Mouse (Mus musculus) erythroblast, adult 5-6 weeks (primary cell): ENCODE results near the gene Cds1. TPM values are rescaled to one million over a fixed set of nuclear protein-coding genes. Genes with fewer than 3 reads are reported as not detected.

ENCODE experiments used
- ATAC-seq: replicated peaks from 2 replicates; pipeline ENCODE4 v1.8.0; 2016; ENCODE audit warnings: moderate number of reproducible peaks, mild to moderate bottlenecking, moderate TSS enrichment, inconsistent platforms; ENCODE audit not compliant: poor library complexity, low FRiP score, severe bottlenecking
- total RNA-seq, 2 experiments: library from RNA; stranded (forward) in 1 of 2; stranded (reverse) in 1 of 2; fragments of 150-400 nt in 1 of 2; fragments of 200-764, 138-1000 nt in 1 of 2; gene quantifications; 2 replicates each; pipeline versions ENCODE4 v1.2.3 to v1.2.4; 2015 to 2017; ENCODE audit warnings: low replicate concordance in 2 of 2

Gene Cds1
- total RNA-seq, 2 experiments from 2014 or later, result 1.2 TPM; not detected in 1

GRCm38 (mm10) chr5:101772621-101773020 is 7.7 kb downstream of the Cds1 start:
- no peak for ATAC-seq

DNA sequence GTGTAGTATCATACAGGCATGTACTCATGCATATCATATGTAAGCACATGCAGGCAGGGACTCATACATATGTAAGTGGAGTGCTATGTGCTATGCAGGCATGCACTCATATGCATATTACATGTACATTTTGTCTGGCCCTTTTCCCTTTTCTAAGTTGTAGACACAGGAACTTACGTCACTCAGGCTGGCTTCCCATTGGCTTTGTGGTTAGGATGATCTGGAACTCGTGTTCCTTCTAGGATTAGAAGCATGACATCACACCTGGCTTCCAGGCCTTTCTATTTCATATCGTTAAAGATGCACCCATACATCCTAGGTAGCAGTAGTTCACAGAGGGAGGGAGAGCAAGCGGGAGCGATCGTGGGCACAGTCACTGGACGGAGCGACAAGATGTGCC is 10.3 kb downstream of the Cds1 start:
- ATAC-seq, result no peak

GRCm38 (mm10) chr5:101776528-101776927 is 11.6 kb downstream of the Cds1 start:
- no peak for ATAC-seq

- ATAC-seq, result no peak
Observed at GRCm38 (mm10) chr5:101779376-101779863, 14.5 kb downstream of the Cds1 start.

GRCm38 (mm10) chr5:101780918-101781317 is 16.0 kb downstream of the Cds1 start:
- no peak for ATAC-seq

DNA sequence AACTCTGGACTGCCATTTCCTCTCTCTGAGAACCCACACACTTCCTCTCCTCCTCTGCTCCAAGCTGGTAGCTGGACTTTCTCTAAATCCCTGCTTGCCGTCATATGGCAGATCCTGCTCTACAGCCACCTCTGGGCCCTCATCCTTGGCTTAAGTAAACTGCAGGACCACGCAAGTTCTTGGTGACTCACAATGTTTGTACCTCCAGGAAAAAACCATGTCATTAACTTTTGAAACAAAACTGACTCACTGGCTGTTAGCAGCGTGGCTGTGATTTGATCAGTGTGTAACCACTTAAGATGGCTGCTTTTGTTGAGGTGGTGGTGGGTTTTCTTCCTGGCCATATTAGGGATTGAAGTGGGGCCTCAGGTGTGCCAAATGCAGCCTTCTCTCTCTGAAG is 19.4 kb downstream of the Cds1 start:
- ATAC-seq, result no peak

GRCm38 (mm10) chr5:101784787-101785186 is 19.9 kb downstream of the Cds1 start:
- no peak for ATAC-seq

DNA sequence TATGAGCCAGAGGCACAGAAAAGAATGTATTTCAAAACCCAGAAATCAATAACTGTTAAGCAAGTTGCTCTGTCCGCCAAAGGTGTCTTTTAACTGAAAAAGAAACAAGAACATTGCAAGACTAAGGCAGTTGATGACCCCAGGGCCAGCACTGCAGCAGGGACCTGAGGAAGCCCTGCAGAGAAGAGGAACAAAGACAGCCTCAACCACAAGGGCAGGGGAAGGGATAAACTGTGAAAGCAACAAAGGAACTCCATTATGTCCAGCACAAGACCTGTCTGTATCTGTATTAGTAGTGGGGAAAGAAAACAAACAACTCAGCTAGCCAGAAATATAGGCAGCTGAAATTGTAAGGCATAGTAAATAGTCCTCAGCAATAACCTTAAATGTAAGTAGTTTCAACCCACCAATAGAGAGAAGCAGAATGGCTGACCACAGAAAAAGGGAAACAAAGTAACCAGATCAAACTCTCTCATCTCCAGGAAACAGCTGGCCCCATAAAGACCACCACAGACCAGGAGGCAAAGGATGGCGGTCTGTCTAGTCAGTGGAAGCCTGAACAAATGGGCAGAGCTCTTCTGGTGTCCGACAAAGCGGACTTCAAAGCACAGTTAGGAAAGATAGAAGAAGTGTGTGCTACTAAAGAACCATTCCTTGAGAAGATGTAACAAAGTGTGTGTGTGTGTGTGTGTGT is 21.1 kb downstream of the Cds1 start:
- ATAC-seq, result no peak

DNA sequence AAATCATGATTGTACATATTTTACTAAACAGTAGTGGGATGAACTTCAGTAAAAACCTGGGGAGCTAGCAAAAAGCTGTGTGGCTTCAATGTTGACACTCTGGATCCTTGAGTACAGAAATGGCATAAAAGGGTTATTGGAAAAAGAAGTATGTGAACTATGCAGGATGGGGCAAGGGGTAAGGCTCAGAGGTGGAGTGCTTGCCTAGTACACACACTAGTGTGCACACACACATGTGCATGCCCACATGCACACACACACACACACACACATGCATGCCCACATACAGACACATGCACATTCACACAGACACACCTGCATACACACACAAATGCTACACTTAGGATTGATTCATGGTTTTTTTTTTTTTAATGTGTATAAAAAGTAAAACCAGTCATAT is 24.8 kb downstream of the Cds1 start:
- ATAC-seq, result no peak

DNA sequence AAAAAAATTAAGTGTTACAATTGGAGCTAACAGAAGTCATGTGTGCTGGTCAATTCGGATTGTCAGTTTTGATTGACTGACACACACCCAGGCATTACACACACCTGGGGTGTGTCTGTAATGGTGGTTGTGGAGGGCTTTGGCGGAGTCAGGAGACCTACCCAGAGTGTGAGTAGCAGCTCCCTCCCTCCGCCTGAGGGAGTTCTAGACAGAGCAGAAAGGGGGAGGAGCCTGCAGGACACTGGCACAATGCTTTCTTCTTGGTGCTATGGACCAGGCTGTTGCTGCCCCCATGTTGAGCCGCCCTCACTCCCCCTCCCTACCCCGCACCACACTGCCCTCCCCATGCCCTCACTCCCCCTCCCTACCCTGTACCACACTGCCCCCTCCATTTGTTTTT is 25.6 kb downstream of the Cds1 start:
- ATAC-seq, result no peak

GRCm38 (mm10) chr5:101792665-101793064 is 27.7 kb downstream of the Cds1 start:
- no peak for ATAC-seq

- ATAC-seq, result no peak
Observed at GRCm38 (mm10) chr5:101801891-101802290, 37.0 kb downstream of the Cds1 start.

GRCm38 (mm10) chr5:101802358-101803022 is 37.6 kb downstream of the Cds1 start:
- ATAC-seq, result no peak

GRCm38 (mm10) chr5:101811296-101812169 is 46.6 kb downstream of the Cds1 start:
- no peak for ATAC-seq

DNA sequence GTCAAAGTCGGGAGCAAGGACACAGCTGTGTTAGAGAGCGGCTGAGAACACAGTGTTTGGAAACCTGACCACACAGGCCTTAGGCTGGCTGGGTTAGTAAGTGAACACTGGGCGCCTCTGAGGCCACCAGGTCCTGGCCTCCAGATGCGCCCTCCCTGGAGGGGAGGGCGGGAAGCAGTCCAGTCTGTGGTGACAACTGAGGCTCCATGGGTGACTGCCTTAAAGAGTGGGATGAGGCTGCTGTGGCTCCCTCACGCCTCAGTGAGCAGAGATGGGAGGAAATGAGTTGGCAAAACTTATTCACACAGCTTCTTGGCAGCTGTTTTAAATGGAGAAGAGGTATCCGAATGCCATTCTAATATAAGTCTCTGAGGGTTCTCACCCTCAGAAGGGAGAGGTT is 51.9 kb downstream of the Cds1 start:
- ATAC-seq, result no peak

- no peak for ATAC-seq
Observed at GRCm38 (mm10) chr5:101819216-101819615, 54.3 kb downstream of the Cds1 start.

- ATAC-seq, result no peak
Observed at GRCm38 (mm10) chr5:101819844-101820243, 54.9 kb downstream of the Cds1 start.

DNA sequence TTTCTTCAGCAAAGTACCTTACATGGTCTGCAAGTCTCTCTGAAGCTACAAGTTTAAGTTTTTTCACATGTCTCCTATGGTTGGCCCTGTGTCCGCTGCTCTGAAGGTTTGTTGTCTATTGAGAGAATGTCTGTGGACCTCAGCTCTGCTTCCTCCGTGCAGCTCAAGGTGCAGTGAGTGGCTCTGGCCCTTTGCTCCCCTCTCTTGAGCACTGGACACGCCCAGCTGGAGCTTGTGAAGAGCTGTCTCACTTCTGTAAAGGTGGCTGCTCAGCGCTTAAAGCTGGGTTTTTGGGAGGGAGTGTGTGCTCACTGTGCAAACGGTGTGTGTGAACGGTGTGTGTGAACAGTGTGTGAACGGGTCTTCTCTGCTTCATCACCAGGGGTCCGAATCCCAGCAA is 56.1 kb downstream of the Cds1 start:
- no peak for ATAC-seq

DNA sequence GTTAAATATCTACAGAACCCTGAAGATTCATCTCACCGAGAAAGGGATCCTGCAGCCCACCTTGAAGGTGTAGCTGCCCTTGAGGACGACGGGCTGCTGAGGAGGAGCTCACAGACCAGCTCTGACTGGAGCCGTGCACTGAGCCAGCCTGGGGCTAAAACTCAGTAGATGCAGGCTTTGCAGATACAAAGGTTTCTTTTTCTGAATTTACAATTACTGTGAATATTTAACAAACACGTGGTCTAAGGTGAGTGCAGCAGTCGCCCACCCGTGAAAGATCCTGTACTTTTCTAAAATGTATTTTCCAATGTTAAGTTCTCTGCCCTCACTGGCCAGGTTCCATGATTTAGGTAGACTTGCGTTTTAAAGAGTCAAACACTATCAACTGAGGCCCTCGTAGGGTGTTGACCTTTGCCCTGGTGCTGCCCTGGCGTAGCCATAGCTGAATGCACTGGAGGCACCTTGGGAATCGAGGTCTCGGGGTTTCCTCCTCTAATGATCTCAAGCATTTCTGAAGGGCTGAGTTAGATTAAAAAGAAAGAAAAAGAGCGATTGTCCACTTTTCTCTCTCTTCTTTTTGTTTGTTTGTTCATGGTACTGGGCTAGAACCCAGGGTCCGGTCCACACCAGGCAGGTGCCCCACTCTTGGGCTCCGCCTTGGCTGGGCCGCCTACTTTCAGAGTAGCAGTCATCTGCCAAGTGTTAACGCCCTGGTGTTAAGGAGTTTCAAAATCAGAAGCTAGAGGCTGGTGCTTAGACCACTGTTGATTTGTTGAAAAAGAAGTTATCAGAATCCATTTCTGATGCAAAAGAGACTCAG is 56.8 kb downstream of the Cds1 start:
- no peak for ATAC-seq

DNA sequence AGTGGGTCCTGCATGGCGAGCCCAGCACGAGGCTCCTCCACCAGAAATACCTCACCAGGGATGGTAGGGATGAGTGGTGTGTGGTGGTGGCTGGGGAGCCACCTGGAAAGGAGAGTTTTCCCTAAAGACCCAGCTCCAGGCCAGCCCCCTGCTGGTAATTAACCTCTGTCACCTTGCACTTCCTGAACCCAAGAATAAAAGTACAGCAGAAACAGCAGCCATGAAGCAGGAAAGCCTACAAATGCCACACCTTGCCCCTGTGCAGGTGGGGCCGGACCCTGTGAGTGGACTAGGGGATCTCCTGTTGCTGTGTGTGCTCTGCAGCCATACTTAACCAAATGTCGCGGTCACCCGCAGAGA is 57.4 kb downstream of the Cds1 start:
- ATAC-seq, result no peak
